Mouse (Mus musculus) spleen, adult 18-20 months (tissue): ENCODE data around the gene Smim13.

Source experiments
- DNase-seq, 2 experiments: peaks; one replicate each; pipeline ENCODE4 v3.0.0; 2022; ENCODE audit warnings: mixed read lengths in 2 of 2

Smim13 gene

DNA sequence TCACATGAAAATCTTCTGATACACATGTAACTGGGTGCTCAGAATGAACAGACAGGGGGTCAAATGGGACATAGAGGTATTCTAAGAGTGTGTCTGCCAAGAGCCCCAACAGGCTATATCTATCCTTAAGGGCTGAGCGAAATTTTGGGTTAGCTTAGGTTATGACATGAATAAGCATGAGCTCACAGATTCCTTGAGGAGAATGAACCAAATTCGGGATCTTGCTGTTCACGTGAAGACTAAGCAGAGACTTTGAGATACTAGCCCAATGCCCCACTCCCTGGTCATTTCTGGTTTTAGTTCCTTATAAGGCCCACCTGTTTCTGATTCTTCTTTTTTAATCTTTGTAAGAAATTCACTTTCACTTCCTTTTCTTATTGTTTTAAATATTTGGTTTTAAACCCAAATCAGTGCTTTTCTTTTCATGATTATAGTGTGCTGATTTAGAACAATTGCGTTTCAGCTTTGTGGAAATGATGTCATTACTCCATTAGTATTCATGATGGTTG lies 41.9 kb downstream of the Smim13 start:
- no peak for DNase-seq

DNA sequence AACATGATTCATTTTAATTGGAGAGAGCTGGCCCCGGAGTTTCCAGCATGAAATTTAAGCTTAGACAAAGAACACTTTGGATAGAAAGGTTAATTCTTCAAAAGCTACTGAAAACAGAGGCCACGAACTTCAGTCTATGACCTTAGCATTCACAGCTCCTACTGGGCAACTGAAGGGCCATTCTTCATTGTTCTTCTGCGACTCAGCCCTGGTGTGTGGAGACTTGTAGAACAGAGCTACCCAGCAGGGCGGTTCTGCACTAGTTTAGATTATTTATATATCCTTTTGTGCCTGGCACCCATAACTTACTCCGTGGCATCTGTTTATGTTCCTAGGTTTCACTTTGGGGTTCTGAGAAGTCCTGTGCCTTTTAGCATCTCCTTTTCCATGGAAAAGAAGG lies 44.0 kb downstream of the Smim13 start:
- DNase-seq: no peak

DNA sequence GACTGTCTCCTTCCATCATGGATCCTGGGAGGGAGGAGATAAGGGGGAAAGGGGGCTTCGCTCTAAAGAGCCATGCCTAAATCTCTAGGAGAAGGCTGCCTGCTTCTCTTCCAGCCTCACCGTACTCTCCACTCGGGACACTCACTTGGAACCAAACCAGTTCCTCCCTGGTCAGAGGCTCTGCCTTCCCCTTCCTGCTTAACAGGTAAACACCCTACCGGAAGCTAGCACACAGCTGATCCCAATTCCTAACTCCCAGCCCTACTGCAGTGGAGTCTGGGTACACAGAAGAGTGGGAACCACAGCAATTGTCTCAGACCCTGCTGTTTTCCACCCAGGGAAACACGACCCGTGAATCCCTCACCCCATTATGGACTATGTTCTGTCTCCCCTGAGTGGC lies 46.2 kb downstream of the Smim13 start:
- no peak for DNase-seq

DNA sequence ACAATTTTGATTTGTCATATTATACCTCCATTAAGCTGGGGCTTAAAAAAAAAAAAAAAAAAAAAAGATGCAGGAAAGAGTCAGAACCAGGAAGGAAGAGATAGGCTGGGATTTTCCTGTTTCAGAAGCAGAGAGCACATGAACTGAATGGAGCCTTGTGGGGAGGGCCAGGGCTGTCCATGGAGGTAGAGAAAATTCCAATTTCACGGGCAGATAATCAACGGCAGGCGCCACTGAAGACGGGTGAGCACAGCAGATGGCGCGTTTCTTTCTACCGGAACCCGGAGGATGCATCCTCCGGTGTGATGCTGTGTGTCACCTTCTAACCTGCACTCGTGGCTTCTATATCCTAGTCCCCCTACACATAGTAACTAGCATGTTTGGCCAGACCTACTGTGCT lies 46.8 kb downstream of the Smim13 start:
- DNase-seq: no peak

DNA sequence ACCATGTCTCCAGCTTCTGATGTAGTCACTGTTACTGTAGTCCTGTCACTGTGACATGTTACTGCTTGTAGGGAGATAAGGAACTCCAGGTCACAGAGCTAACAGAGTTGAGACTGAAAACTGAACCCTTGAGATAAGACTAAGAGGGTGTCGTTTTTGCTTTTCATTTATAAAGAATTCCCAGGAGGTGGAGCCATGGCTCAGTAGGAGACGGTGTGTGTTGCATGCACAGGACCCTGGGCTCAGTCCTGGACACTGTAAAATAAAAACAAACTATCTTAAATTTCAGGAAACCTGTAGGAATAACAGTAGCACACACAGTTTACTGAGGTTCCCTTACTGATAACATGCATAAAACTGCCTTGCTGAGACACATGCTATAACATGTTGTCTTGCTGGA lies 48.9 kb downstream of the Smim13 start:
- DNase-seq: no peak

DNA sequence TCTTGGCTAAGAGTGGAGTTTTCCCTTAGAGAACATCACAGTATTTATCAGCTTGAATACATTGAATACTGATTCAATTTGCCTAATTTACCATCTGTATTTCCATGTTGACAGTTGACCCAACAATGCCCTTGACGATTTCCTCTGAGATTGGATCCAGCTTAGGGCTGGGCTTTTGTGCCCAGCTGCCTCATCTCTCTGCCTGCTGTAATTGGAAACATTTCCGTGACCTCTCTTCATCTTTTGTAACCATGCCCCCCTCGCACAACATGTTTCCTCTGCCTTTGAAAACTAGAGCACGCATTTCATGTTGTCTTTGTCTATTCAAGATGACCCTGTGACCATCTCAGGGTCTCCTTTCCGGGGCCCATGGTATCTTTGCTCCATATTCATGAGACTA lies 49.4 kb downstream of the Smim13 start:
- no peak for DNase-seq

DNA sequence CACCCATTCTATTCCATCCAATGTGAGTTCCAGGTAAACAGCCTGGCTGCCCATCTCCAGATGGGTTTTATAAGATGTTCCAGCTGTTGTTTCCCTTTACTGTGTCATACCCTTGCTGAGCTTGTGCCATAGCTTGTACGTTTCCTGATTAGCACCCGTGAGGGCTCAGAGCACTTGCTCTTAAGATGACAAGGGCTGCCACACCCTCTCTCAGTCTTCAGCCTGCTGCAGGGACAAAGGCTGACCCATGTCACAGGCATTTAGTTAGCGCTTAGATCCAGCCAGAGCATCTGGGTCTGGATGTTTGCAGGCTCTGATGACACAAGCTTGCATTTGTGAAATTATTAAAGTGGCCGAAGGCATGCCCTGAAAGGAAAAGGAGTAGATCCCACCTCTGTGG lies 50.4 kb downstream of the Smim13 start:
- DNase-seq: no peak

DNA sequence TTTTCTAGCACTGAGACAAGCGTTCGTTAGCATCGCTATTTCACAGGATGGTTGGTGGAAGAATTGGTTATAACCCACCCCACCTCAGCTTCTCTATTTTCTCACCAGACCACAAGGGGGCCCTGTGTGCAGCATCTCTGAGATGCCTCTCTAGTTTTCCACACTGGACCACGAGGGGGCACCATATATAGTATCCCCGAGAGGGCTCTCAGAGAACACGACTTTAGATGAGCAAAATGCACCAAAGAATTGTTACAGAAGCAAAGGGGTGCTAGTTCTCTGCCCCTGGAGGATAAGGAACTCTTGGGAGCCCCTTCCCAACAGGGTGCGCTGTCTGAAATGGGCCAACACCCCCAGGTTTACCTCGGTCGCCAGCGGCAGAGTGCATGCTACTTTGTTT lies 53.1 kb downstream of the Smim13 start:
- DNase-seq: peak; percentile 53 to 84

DNA sequence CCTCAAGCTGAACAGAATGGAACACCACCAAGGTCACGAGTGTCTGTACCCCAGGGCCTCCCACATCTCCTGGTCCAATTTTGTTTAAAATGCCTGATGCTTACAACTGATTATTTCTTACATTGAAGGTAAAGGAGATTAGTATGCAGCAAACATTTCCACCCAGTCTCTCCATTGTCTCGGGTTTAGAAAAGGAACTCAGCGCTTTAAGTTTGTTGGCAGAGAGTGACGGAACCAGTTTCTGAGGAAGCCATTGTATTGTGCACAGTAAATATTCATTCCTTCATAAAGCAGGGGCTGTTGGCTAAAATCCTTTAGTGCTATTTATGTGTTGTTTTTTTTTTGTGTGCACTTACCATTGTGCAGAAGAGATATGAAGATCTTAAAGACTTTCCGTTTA lies 71.1 kb downstream of the Smim13 start:
- no peak for DNase-seq

DNA sequence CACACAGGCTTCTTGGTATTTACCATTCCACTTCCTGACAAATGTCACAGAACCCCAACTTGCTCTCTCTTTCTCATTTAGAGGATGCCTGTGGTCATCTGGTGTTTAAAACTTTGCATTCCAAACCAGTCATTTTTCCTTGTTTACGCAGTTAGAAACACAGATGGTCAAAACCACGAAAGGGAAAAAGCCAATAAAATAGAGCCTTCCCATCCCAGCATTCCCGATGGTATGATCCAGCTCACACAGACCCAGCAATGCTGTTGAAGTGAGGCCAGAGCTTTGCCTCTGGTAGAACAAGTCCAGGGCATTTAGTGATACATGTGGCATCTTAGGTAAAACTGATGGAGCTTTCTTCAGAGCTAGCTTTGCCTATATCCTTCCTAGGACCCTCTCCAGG lies 71.8 kb downstream of the Smim13 start:
- no peak for DNase-seq

DNA sequence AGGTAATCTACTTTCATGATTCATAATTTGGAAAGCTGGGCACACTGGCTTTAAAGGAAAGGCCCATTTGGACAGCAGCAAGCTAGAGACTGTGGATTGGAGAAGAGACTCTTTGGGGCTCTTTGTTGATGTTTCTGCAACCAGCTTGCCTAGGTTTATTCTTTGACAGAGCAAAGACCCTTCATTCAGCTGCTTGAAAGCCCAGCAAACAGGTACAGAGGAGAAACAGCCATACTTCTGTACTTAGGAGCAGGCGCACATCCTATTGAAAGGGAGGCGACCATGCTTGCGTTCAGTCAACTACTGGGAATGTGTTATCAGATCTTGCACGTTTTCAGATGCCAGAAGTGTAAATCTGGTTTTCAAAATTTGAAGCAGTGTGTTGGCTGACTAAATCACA lies 75.0 kb downstream of the Smim13 start:
- no peak for DNase-seq

DNA sequence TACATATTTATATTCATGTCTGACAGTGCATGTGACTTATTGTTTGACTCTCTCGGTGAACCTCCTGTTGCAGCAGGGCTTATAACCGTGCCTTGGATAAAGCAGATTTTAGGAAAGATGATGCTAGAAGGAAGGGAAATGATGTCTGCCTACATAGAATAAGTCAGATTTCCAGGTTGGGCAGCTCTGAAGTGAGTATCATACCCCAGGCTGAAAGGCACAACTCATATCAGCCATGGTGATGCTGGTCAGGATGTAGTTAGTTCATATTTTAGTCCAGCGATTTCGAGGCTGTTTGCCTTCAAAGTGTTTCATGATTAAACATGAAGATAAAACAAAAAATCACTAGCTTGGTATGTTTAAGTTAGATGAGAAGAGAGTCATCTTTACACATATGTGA lies 75.7 kb downstream of the Smim13 start:
- no peak for DNase-seq

DNA sequence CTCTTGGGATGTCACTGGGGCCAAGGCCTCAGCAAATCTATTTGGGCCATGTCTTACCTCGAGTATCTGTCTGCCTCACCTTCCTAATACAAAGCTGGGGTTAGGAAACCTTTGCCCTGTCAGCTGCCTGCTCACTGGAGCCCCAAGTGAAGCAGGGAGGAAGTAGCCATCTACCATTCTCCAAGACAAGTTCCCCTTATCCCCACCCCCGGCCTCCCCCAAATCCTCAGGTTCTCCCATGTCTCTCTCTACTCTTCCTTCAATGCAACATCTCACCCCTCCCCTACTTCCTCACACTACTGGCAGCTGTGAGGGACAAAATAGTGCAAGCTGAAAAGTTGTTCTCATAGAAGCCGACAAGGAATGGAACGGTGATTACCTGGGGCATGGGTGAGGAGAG lies 76.5 kb downstream of the Smim13 start:
- no peak for DNase-seq
